Mouse (Mus musculus): ENCODE measurements at regions not wholly inside any gene's neighbourhood (a gene's known extent, or its start where the extent isn't known, plus 50 kb on each side); places are given as distances from the start of the nearest gene placed in this dataset.

DNA sequence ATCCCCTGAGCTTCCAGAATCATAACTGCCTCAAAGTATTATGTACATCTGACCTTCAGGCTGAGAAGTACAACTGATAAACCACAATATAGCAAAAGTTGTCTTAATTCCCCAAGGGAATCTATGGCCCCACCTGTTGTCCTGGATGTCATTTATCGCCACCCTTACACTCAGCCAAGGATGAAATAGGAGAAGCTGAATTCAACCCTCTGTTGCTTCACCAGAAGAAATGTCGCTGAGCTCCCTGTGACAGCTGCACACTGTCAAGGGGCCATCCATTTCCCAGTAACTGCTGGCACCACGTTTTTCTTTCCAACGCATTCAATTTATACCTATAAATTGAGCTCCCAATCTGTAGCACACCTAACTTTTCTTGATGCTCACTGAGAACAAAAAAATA, 382.0 kb upstream of the Noct start:
- TF ChIP-seq POLR2A (IDR thresholded peaks at IDR 0.05; ENCODE audit: borderline replicate concordance, extremely low read depth, insufficient read depth, insufficient read length, poor library complexity, severe bottlenecking), result no peak
- no peak for TF ChIP-seq CTCF (IDR thresholded peaks at IDR 0.05; ENCODE audit: borderline replicate concordance, extremely low read depth, insufficient read depth, insufficient read length)

Measured in brain, embryonic 14.5 days (tissue).